Comparison of ENCODE assay signal across 12 mouse cellular contexts in genomic region chr2:27469292-27469990, GRCm38 (mm10). TPM values are rescaled to one million over a fixed set of nuclear protein-coding genes. Genes with fewer than 3 reads are reported as not detected.
DNase-seq lines count a peak whose midpoint lies in the region; ATAC-seq and TF ChIP-seq lines count a peak whose summit lies in the region.
"Had no signal": no experiment of that assay in that cellular context is flagged by ENCODE, and none has a peak within 500 bp of the region (broad histone marks: within the 10 kb centered on the region; RNA-seq: fewer than 3 reads in every experiment).

No protein-coding gene starts in this region.

- H3K4me2 ChIP-seq in stomach, embryonic 16.5 days (ENCODE audit: low read depth, low read length), result no peak overlapping the region
- no peak overlapping the region for H3K4me2 ChIP-seq in stomach, postnatal 0 days (replicated peaks; ENCODE audit: low read depth)
- H3K4me2 ChIP-seq in liver, embryonic 12.5 days, result peak overlapping the region; percentile 79
- H3K4me2 ChIP-seq: neural tube, embryonic 15.5 days had no signal

- no peak for TF ChIP-seq EP300 in stomach, postnatal 0 days (optimal IDR thresholded peaks at IDR 0.05)

- no peak for ATAC-seq in stomach, embryonic 16.5 days (ENCODE audit: insufficient read depth, low FRiP score)
- ATAC-seq in stomach, postnatal 0 days (ENCODE audit: low FRiP score, low TSS enrichment), result no peak
- no peak for ATAC-seq in liver, embryonic 12.5 days
- ATAC-seq: midbrain, embryonic 16.5 days had no signal

- peak overlapping the region; percentile 29; the same call in 1 of the 2 replicates for H3K9ac ChIP-seq in stomach, embryonic 16.5 days (ENCODE audit: low read length)
- no peak overlapping the region for H3K9ac ChIP-seq in stomach, postnatal 0 days (ENCODE audit: low read length)
- H3K9ac ChIP-seq in liver, embryonic 12.5 days, result peak overlapping the region; percentile 66
- H3K9ac ChIP-seq: neural tube, embryonic 15.5 days had no signal

- H3K9me3 ChIP-seq in stomach, embryonic 16.5 days (replicated peaks; ENCODE audit: control insufficient read depth, low read length), result no peaks in the 10 kb centered on the region
- no peaks in the 10 kb centered on the region for H3K9me3 ChIP-seq in stomach, postnatal 0 days (ENCODE audit: control insufficient read depth, low read length)
- no peaks in the 10 kb centered on the region for H3K9me3 ChIP-seq in liver, embryonic 12.5 days (replicated peaks)
- H3K9me3 ChIP-seq: heart, embryonic 10.5 days; neural tube, embryonic 15.5 days had no signal

- no peak for TF ChIP-seq CTCF in kidney, adult 2 months (conservative IDR thresholded peaks at IDR 0.05; ENCODE audit: insufficient read depth, insufficient read length, low read depth, low read length)
- no peak for TF ChIP-seq CTCF in stomach, postnatal 0 days (IDR thresholded peaks at IDR 0.05; ENCODE audit: low read depth)

- no peak overlapping the region for H3K4me3 ChIP-seq in kidney, adult 2 months (ENCODE audit: insufficient read depth, low read depth, low read length)
- no peak overlapping the region for H3K4me3 ChIP-seq in stomach, embryonic 16.5 days (replicated peaks; ENCODE audit: low read length)
- no peak overlapping the region for H3K4me3 ChIP-seq in stomach, postnatal 0 days (ENCODE audit: low read depth, low read length)
- H3K4me3 ChIP-seq in liver, embryonic 12.5 days, result peak overlapping the region; percentile 13; the same call in 1 of the 2 replicates
- H3K4me3 ChIP-seq: heart, embryonic 10.5 days; layer of hippocampus, adult 2 months; neural tube, embryonic 15.5 days had no signal

- intact Hi-C loops in heart, postnatal 36 days (cut with DNase I), result no loop called here

- no peak overlapping the region for H3K27ac ChIP-seq in kidney, adult 2 months (ENCODE audit: insufficient read depth, low read depth, low read length)
- no peak overlapping the region for H3K27ac ChIP-seq in stomach, embryonic 16.5 days (ENCODE audit: low read length)
- H3K27ac ChIP-seq in stomach, postnatal 0 days (replicated peaks), result no peak overlapping the region
- peak overlapping the region; percentile 87 for H3K27ac ChIP-seq in liver, embryonic 12.5 days
- H3K27ac ChIP-seq: layer of hippocampus, adult 2 months; neural tube, embryonic 15.5 days had no signal

- H3K4me1 ChIP-seq in kidney, adult 2 months (ENCODE audit: control insufficient read depth, insufficient read depth, low read length), result peaks cover 40% of the 10 kb centered on the region
- peaks cover 39% of the 10 kb centered on the region for H3K4me1 ChIP-seq in stomach, embryonic 16.5 days (ENCODE audit: control insufficient read depth, insufficient read depth, low read length)
- H3K4me1 ChIP-seq in stomach, postnatal 0 days (replicated peaks; ENCODE audit: control insufficient read depth, insufficient read depth), result peaks cover 15% of the 10 kb centered on the region
- H3K4me1 ChIP-seq in liver, embryonic 12.5 days, result peaks cover 90% of the 10 kb centered on the region

- 66% methylated on average over 4 of the region's 4 CpGs for WGBS in kidney, adult 2 months
- 68% methylated on average over 4 of the region's 4 CpGs for WGBS in stomach, embryonic 16.5 days
- 63% methylated on average over 4 of the region's 4 CpGs for WGBS in stomach, postnatal 0 days
- 42% methylated on average over 4 of the region's 4 CpGs for WGBS in liver, embryonic 12.5 days (ENCODE audit: insufficient replicate concordance)

- no peaks in the 10 kb centered on the region for H3K36me3 ChIP-seq in kidney, adult 2 months (ENCODE audit: control insufficient read depth, insufficient read depth, low read length)
- H3K36me3 ChIP-seq in stomach, embryonic 16.5 days (ENCODE audit: control insufficient read depth, insufficient read depth, low read length), result no peaks in the 10 kb centered on the region
- 0 out of 2 replicates have a peak, but pooled peaks cover 4% of the 10 kb centered on the region for H3K36me3 ChIP-seq in stomach, postnatal 0 days (ENCODE audit: control insufficient read depth, insufficient read depth, low read length)
- peaks cover 69% of the 10 kb centered on the region for H3K36me3 ChIP-seq in liver, embryonic 12.5 days
- H3K36me3 ChIP-seq: neural tube, embryonic 15.5 days had no signal

- no peak for TF ChIP-seq POLR2A in kidney, adult 2 months (IDR thresholded peaks at IDR 0.05; ENCODE audit: low read depth, low read length)

- H3K27me3 ChIP-seq in kidney, adult 2 months (replicated peaks; ENCODE audit: control insufficient read depth, insufficient read depth, low read length), result no peaks in the 10 kb centered on the region
- no peaks in the 10 kb centered on the region for H3K27me3 ChIP-seq in stomach, embryonic 16.5 days (ENCODE audit: control insufficient read depth, insufficient read depth, low read length)
- H3K27me3 ChIP-seq in stomach, postnatal 0 days (ENCODE audit: control insufficient read depth, insufficient read depth, low read length), result no peaks in the 10 kb centered on the region
- H3K27me3 ChIP-seq in liver, embryonic 12.5 days (replicated peaks), result no peaks in the 10 kb centered on the region
- H3K27me3 ChIP-seq: neural tube, embryonic 15.5 days had no signal

- DNase-seq in kidney, adult 2 months, result peak; percentile 43
- no peak for DNase-seq in kidney, postnatal 25 days
- DNase-seq in stomach, postnatal 0 days (ENCODE audit: low spot score), result no peak
- peak; percentile 72 for DNase-seq in yolk sac, embryonic 10.5 days (ENCODE audit: low spot score)
- no peak for DNase-seq in thymus, postnatal 36 days
- DNase-seq in heart, postnatal 36 days, result no peak

RNA-seq across cellular contexts. Expression of gene Brd3os, which starts 27.3 kb away (rescaled TPM):
- 11.6 and 15.1 TPM in 2 replicates for polyA plus RNA-seq in kidney, adult 2 months (2012; rRNA removed)
- polyA plus RNA-seq in stomach, embryonic 16.5 days (2015; fragmentation: Nextera tagmentation; extraction: Ambion mirVana), result 7.6 and 7.7 TPM in 2 replicates
- 2.8 and 3.4 TPM in 2 replicates for polyA plus RNA-seq in stomach, postnatal 0 days (2015; fragmentation: Nextera tagmentation; extraction: Ambion mirVana)
- polyA plus RNA-seq in liver, embryonic 12.5 days (2016; fragmentation: Nextera tagmentation; extraction: Ambion mirVana), result 1.3 and 1.4 TPM in 2 replicates
- 1 to 10 TPM; 1.1 to 2.1 TPM for total RNA-seq in heart, postnatal 36 days (2021)

RNA-seq across cellular contexts. Expression of gene Brd3, which starts 38.0 kb away (rescaled TPM):
- 16.4 and 16.7 TPM in 2 replicates for polyA plus RNA-seq in kidney, adult 2 months (2012; rRNA removed)
- 79.3 and 85.4 TPM in 2 replicates for polyA plus RNA-seq in stomach, embryonic 16.5 days (2015; fragmentation: Nextera tagmentation; extraction: Ambion mirVana)
- 41.0 and 48.3 TPM in 2 replicates for polyA plus RNA-seq in stomach, postnatal 0 days (2015; fragmentation: Nextera tagmentation; extraction: Ambion mirVana)
- 38.5 and 39.0 TPM in 2 replicates for polyA plus RNA-seq in liver, embryonic 12.5 days (2016; fragmentation: Nextera tagmentation; extraction: Ambion mirVana)
- 10 to 100 TPM; 33.1 to 33.9 TPM for total RNA-seq in heart, postnatal 36 days (2021)

RNA-seq across cellular contexts. Expression of gene Vav2, which starts 42.6 kb away (rescaled TPM):
- polyA plus RNA-seq in kidney, adult 2 months (2012; rRNA removed), result 28.1 and 30.3 TPM in 2 replicates
- polyA plus RNA-seq in stomach, embryonic 16.5 days (2015; fragmentation: Nextera tagmentation; extraction: Ambion mirVana), result 6.5 and 6.8 TPM in 2 replicates
- 2.7 and 2.9 TPM in 2 replicates for polyA plus RNA-seq in stomach, postnatal 0 days (2015; fragmentation: Nextera tagmentation; extraction: Ambion mirVana)
- 5.0 and 5.8 TPM in 2 replicates for polyA plus RNA-seq in liver, embryonic 12.5 days (2016; fragmentation: Nextera tagmentation; extraction: Ambion mirVana)
- total RNA-seq in heart, postnatal 36 days (2021), result 10 to 100 TPM; 14.0 to 14.4 TPM

RNA-seq across cellular contexts. Expression of gene Wdr5, which starts 45.5 kb away (rescaled TPM):
- polyA plus RNA-seq in kidney, adult 2 months (2012; rRNA removed), result 28.7 and 29.7 TPM in 2 replicates
- polyA plus RNA-seq in stomach, embryonic 16.5 days (2015; fragmentation: Nextera tagmentation; extraction: Ambion mirVana), result 45.6 TPM in 2 replicates
- polyA plus RNA-seq in stomach, postnatal 0 days (2015; fragmentation: Nextera tagmentation; extraction: Ambion mirVana), result 19.3 and 19.7 TPM in 2 replicates
- 47.2 and 47.3 TPM in 2 replicates for polyA plus RNA-seq in liver, embryonic 12.5 days (2016; fragmentation: Nextera tagmentation; extraction: Ambion mirVana)
- 10 to 100 TPM; 24.4 to 25.6 TPM for total RNA-seq in heart, postnatal 36 days (2021)

Comparison
In these comparisons a context has a peak if more than half of its experiments do, and no peak if none do; other contexts are left out.
1. DNase-seq: peak in kidney, adult 2 months (single experiment) and yolk sac, embryonic 10.5 days (single experiment); none in kidney, postnatal 25 days (0 of 2), stomach, postnatal 0 days (single experiment), thymus, postnatal 36 days (0 of 2) and heart, postnatal 36 days (0 of 2).